ENCODE assay signal across 9 mouse cellular contexts in the genomic region with DNA sequence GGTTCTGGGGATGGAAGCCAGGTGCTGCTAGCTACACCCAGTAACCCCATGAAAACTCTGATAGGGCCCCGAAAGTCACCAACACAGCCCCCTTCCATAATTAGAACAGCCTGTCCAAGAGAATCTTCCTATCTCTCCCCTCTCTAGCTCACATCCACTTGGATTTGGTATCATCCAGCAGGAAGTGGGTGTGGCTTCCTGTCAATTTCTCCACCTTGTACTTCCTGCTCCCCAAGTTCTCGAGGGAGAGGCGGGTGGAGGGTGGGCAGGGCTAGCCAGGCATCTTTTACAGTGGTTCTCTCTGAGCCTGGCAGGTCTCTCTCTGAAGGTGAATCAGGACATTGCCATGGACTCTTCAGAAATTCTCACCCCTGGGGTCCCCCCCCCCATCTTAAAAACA. TPM values are rescaled to one million over a fixed set of nuclear protein-coding genes. Genes with fewer than 3 reads are reported as not detected.
DNase-seq lines count a peak whose midpoint lies in the region; ATAC-seq and TF ChIP-seq lines count a peak whose summit lies in the region.
"Had no signal": no experiment of that assay in that cellular context is flagged by ENCODE, and none has a peak within 500 bp of the region (broad histone marks: within the 10 kb centered on the region; RNA-seq: fewer than 3 reads in every experiment).

No protein-coding gene starts in this region.

- H3K36me3 ChIP-seq in E14TG2a.4 (ENCODE audit: insufficient read depth, low read length): no peaks in the 10 kb centered on the region
- no peaks in the 10 kb centered on the region for H3K36me3 ChIP-seq in intestine, embryonic 16.5 days (ENCODE audit: control insufficient read depth, insufficient read depth, low read length)
- H3K36me3 ChIP-seq in liver, postnatal 0 days (replicated peaks; ENCODE audit: insufficient read depth, low read length): no peaks in the 10 kb centered on the region
- H3K36me3 ChIP-seq: limb, embryonic 13.5 days had no signal

- H3K27me3 ChIP-seq in E14TG2a.4 (ENCODE audit: insufficient read depth, low read length): no peaks in the 10 kb centered on the region
- H3K27me3 ChIP-seq in intestine, embryonic 16.5 days (replicated peaks; ENCODE audit: control insufficient read depth, insufficient read depth, low read length): peaks cover 2% of the 10 kb centered on the region; the same call in 1 of the 2 replicates
- H3K27me3 ChIP-seq in liver, postnatal 0 days (ENCODE audit: insufficient read depth, low read length): no peaks in the 10 kb centered on the region

- no peak for TF ChIP-seq EP300 in liver, postnatal 0 days (IDR thresholded peaks at IDR 0.05; ENCODE audit: low read depth)

- no peak overlapping the region for H3K4me3 ChIP-seq in gastrocnemius, adult 2 months
- peak overlapping the region; percentile 35; the same call in 1 of the 2 replicates for H3K4me3 ChIP-seq in E14TG2a.4 (replicated peaks; ENCODE audit: low read length)
- no peak overlapping the region for H3K4me3 ChIP-seq in intestine, embryonic 16.5 days (ENCODE audit: low read length)
- H3K4me3 ChIP-seq in liver, postnatal 0 days (ENCODE audit: low read depth, low read length): no peak overlapping the region
- H3K4me3 ChIP-seq: limb, embryonic 13.5 days had no signal

- no peaks in the 10 kb centered on the region for H3K9me3 ChIP-seq in E14TG2a.4 (ENCODE audit: low read length)
- H3K9me3 ChIP-seq in intestine, embryonic 16.5 days (ENCODE audit: control insufficient read depth, low read length): no peaks in the 10 kb centered on the region
- H3K9me3 ChIP-seq in liver, postnatal 0 days (ENCODE audit: low read length): no peaks in the 10 kb centered on the region
- H3K9me3 ChIP-seq: limb, embryonic 13.5 days had no signal

- H3K4me2 ChIP-seq in intestine, embryonic 16.5 days (ENCODE audit: low read depth, low read length): no peak overlapping the region; the same call in 1 of the 2 replicates
- H3K4me2 ChIP-seq in liver, postnatal 0 days (ENCODE audit: low read depth, low read length): peak overlapping the region; percentile 49
- H3K4me2 ChIP-seq: limb, embryonic 13.5 days had no signal

- H3K9ac ChIP-seq in intestine, embryonic 16.5 days (ENCODE audit: low read depth, low read length): no peak overlapping the region
- no peak overlapping the region for H3K9ac ChIP-seq in liver, postnatal 0 days (replicated peaks)
- H3K9ac ChIP-seq: limb, embryonic 13.5 days had no signal

- peak overlapping the region; percentile 3 for H3K27ac ChIP-seq in gastrocnemius, adult 2 months
- peak overlapping the region; percentile 78 for H3K27ac ChIP-seq in intestine, embryonic 16.5 days (ENCODE audit: low read length)
- peak overlapping the region; percentile 87 for H3K27ac ChIP-seq in liver, postnatal 0 days (ENCODE audit: low read depth)
- H3K27ac ChIP-seq: limb, embryonic 13.5 days had no signal

- no peak for DNase-seq in gastrocnemius, adult 2 months
- DNase-seq in gastrocnemius, adult 18-20 months (ENCODE audit: low spot score): no peak
- DNase-seq in liver, postnatal 0 days: peak; percentile 20
- no peak for DNase-seq in testis, postnatal 14 days (ENCODE audit: low spot score)
- DNase-seq in urinary bladder, postnatal 36 days (ENCODE audit: low spot score in 2 of 2): no peak
- DNase-seq in cerebellum, adult 9-10 months: no peak

- intact Hi-C loops in gastrocnemius, adult 2 months (cut with DNase I): no loop called here

- TF ChIP-seq CTCF in gastrocnemius, adult 2 months (IDR thresholded peaks at IDR 0.05): no peak
- no peak for TF ChIP-seq CTCF in E14TG2a.4 (conservative IDR thresholded peaks at IDR 0.05; ENCODE audit: low read length)
- no peak for TF ChIP-seq CTCF in liver, postnatal 0 days (IDR thresholded peaks at IDR 0.05; ENCODE audit: low read depth)

- peak; percentile 59 for ATAC-seq in intestine, embryonic 16.5 days
- peak; percentile 57 for ATAC-seq in liver, postnatal 0 days

- WGBS in intestine, embryonic 16.5 days: 60% methylated on average over 3 of the region's 3 CpGs
- 24% methylated on average over 3 of the region's 3 CpGs for WGBS in liver, postnatal 0 days (ENCODE audit: insufficient replicate concordance)

- H3K4me1 ChIP-seq in E14TG2a.4 (replicated peaks; ENCODE audit: low read depth, low read length): peaks cover 27% of the 10 kb centered on the region
- no peaks in the 10 kb centered on the region for H3K4me1 ChIP-seq in intestine, embryonic 16.5 days (ENCODE audit: control insufficient read depth, insufficient read depth, low read length)
- H3K4me1 ChIP-seq in liver, postnatal 0 days (ENCODE audit: insufficient read depth): peaks cover 15% of the 10 kb centered on the region

RNA-seq across cellular contexts. Expression of gene Ddx3x, which starts 35.7 kb away (rescaled TPM):
- total RNA-seq in gastrocnemius, adult 2 months (2021): 100 to 1,000 TPM; 138 to 199 TPM
- total RNA-seq in gastrocnemius, adult 18-20 months (2021): 100 to 1,000 TPM; 149 to 200 TPM
- polyA plus RNA-seq in intestine, embryonic 16.5 days (2015; fragmentation: Nextera tagmentation; extraction: Ambion mirVana): 101 and 103 TPM in 2 replicates
- polyA plus RNA-seq in liver, postnatal 0 days (2015; fragmentation: Nextera tagmentation; extraction: Ambion mirVana): 44.2 and 46.1 TPM in 2 replicates

Comparison
In these comparisons a context has a peak if more than half of its experiments do, and no peak if none do; other contexts are left out.
1. H3K27ac ChIP-seq: peak in every context shown above with its lines; median percentile 87 in liver, postnatal 0 days; 78 in intestine, embryonic 16.5 days; 3 in gastrocnemius, adult 2 months.